Mouse (Mus musculus) liver, embryonic 14.5 days (tissue): ENCODE data around the gene Tfdp2. TPM values are rescaled to one million over a fixed set of nuclear protein-coding genes. Genes with fewer than 3 reads are reported as not detected.
"Not testable (repeated sequence)": the region's sequence is repeated elsewhere in the genome, so short reads cannot be mapped to it uniquely, and the experiment has no call there.

Experiments
- ATAC-seq: fragments of 200-750 bp; cut with Nextera tagmentation; 2 replicates; pipeline ENCODE4 v1.8.0; 2017; ENCODE audit warnings: moderate number of reproducible peaks, mild to moderate bottlenecking, moderate library complexity; ENCODE audit not compliant: insufficient read depth
- DNase-seq, 3 experiments: peaks; one replicate each; pipeline ENCODE4 v3.0.0-alpha.2; 2012 to 2013; ENCODE audit warnings: low read depth in 3 of 3, low spot score in 3 of 3
- H3K27ac ChIP-seq: fragments of 300-500 bp; sonication (generic); 2 replicates; pipeline ENCODE4 v1.5.1; 2014; ENCODE audit warnings: moderate library complexity, mild to moderate bottlenecking, control low read depth, inconsistent platforms
- H3K27me3 ChIP-seq: fragments of 300-500 bp; sonication (generic); 2 replicates; pipeline ENCODE4 v1.6.1; 2014; ENCODE audit warnings: mild to moderate bottlenecking, low read length, moderate library complexity; ENCODE audit not compliant: control insufficient read depth, insufficient read depth
- H3K36me3 ChIP-seq: fragments of 300-500 bp; sonication (generic); replicated peaks from 2 replicates; pipeline ENCODE4 v1.6.1; 2014; ENCODE audit warnings: low read depth; ENCODE audit not compliant: control insufficient read depth, insufficient read depth
- H3K4me1 ChIP-seq, 2 experiments: fragments of 200-500 bp in 1 of 2; fragments of 300-500 bp in 1 of 2; sonication (generic) in 1 of 2; replicated peaks; 2 replicates each; pipeline ENCODE4 v1.6.1; 2012 to 2014; ENCODE audit warnings: antibody characterized with exemption in 1 of 2, inconsistent platforms in 1 of 2, low read length in 1 of 2; ENCODE audit not compliant: control insufficient read depth in 2 of 2, insufficient read depth in 2 of 2
- H3K4me2 ChIP-seq: fragments of 300-500 bp; sonication (generic); 2 replicates; pipeline ENCODE4 v1.6.1; 2014; ENCODE audit warnings: low read depth, mild to moderate bottlenecking, control low read depth, moderate library complexity
- H3K4me3 ChIP-seq, 2 experiments: fragments of 200-500 bp in 1 of 2; fragments of 300-500 bp in 1 of 2; sonication (generic) in 1 of 2; 2 replicates each; pipeline ENCODE4 v1.5.1; 2012 to 2014; ENCODE audit warnings: low read depth in 2 of 2, low read length in 2 of 2, mild to moderate bottlenecking in 2 of 2, control low read depth in 1 of 2, inconsistent platforms in 1 of 2, moderate library complexity in 1 of 2; ENCODE audit not compliant: insufficient read depth in 1 of 2
- H3K9ac ChIP-seq: fragments of 300-500 bp; sonication (generic); replicated peaks from 2 replicates; pipeline ENCODE4 v1.6.1; 2014; ENCODE audit warnings: mild to moderate bottlenecking, control low read depth, moderate library complexity
- H3K9me3 ChIP-seq: fragments of 300-500 bp; sonication (generic); 2 replicates; pipeline ENCODE4 v1.6.1; 2016; ENCODE audit warnings: low read length, mixed read lengths; ENCODE audit not compliant: control insufficient read depth
- CTCF ChIP-seq: IDR thresholded peaks from 2 replicates; pipeline ENCODE4 v1.5.1; 2016; ENCODE audit warnings: antibody characterized with exemption, low read depth, control low read depth
- EP300 ChIP-seq: IDR thresholded peaks from 2 replicates; pipeline ENCODE4 v1.6.1; 2016; ENCODE audit warnings: antibody characterized with exemption, low read depth
- WGBS: fragments of 180-500 bp; shearing (Covaris S2); extraction: QIAGEN DNeasy Blood & Tissue Kit; methylation state at CpG from one replicate; pipeline ENCODE4 v1.1.7; 2014; ENCODE audit not compliant: insufficient replicate concordance; 5-methylcytosine and 5-hydroxymethylcytosine counted together
- polyA plus RNA-seq, 2 experiments: library from polyadenylated mRNA; depleted of rRNA in 1 of 2; stranded (reverse) in 1 of 2; unstranded in 1 of 2; fragments of >200 nt; fragmentation: Nextera tagmentation in 1 of 2; extraction: Ambion mirVana in 1 of 2; gene quantifications; 2 replicates each; pipeline versions ENCODE4 v1.2.1 to v1.2.3; 2012 to 2014

Gene Tfdp2
- polyA plus RNA-seq, 2 experiments: 43.3 to 101 TPM

GRCm38 (mm10) chr9:96162421-96162820, 33.7 kb upstream of the Tfdp2 start:
- Histone ChIP-seq H3K27ac (no peak overlapping the region), H3K9ac (no peak overlapping the region), H3K27me3 (no peaks in the 10 kb centered on the region), H3K4me1 (peaks cover 0 to 2% of the 10 kb centered on the region in 2 experiments; a peak in 1 of 4 replicates), H3K9me3 (no peaks in the 10 kb centered on the region), H3K4me2 (no peak overlapping the region), H3K4me3 (no peak overlapping the region), H3K36me3 (no peaks in the 10 kb centered on the region)
- ATAC-seq (no peak), DNase-seq (no peak)
- TF ChIP-seq CTCF: no peak
- TF ChIP-seq EP300: no peak
- WGBS: 81% methylated on average over 5 of the region's 5 CpGs

GRCm38 (mm10) chr9:96163443-96163842, 32.6 kb upstream of the Tfdp2 start:
- no peaks in the 10 kb centered on the region; a peak in 1 of 4 replicates for H3K4me1 ChIP-seq
- WGBS: 88% methylated on average over 7 of the region's 7 CpGs
- no peak overlapping the region for H3K4me2 ChIP-seq

GRCm38 (mm10) chr9:96163983-96164382, 32.1 kb upstream of the Tfdp2 start:
- H3K27ac ChIP-seq, H3K9me3 ChIP-seq, H3K4me3 ChIP-seq, H3K4me2 ChIP-seq, H3K27me3 ChIP-seq, H3K4me1 ChIP-seq, ATAC-seq, H3K9ac ChIP-seq, DNase-seq, H3K36me3 ChIP-seq: not testable (repeated sequence)
- WGBS: 90% methylated on average over 13 of the region's 15 CpGs

More at GRCm38 (mm10) chr9:96163443-96163842, 32.6 kb upstream of the Tfdp2 start:
- Histone ChIP-seq H3K27me3 (no peaks in the 10 kb centered on the region), H3K4me3 (no peak overlapping the region), H3K9ac (no peak overlapping the region), H3K36me3 (no peaks in the 10 kb centered on the region), H3K27ac (no peak overlapping the region), H3K9me3 (no peaks in the 10 kb centered on the region)
- TF ChIP-seq CTCF: no peak
- TF ChIP-seq EP300: no peak
- ATAC-seq (no peak), DNase-seq (no peak)

GRCm38 (mm10) chr9:96167168-96167585, 28.9 kb upstream of the Tfdp2 start:
- Histone ChIP-seq H3K36me3 (no peaks in the 10 kb centered on the region), H3K4me1 (no peaks in the 10 kb centered on the region), H3K4me3 (no peak overlapping the region), H3K9me3 (no peaks in the 10 kb centered on the region), H3K27me3 (no peaks in the 10 kb centered on the region), H3K9ac (no peak overlapping the region), H3K27ac (no peak overlapping the region), H3K4me2 (no peak overlapping the region)
- no peak for ATAC-seq
- DNase-seq: peak; percentile 25 to 50 (median 30)
- 30% methylated on average over 5 of the region's 5 CpGs for WGBS
- no peak for TF ChIP-seq EP300
- TF ChIP-seq CTCF: peak; percentile 97

- H3K4me3 ChIP-seq: no peak overlapping the region
- H3K4me1 ChIP-seq: no peaks in the 10 kb centered on the region
- TF ChIP-seq CTCF (no peak), EP300 (no peak)
- 34% methylated on average over 3 of the region's 3 CpGs for WGBS
- no peak overlapping the region for H3K4me2 ChIP-seq
- H3K27ac ChIP-seq: no peak overlapping the region
- DNase-seq: peak in 1 of 3 experiments; percentile 7
- H3K9me3 ChIP-seq: no peaks in the 10 kb centered on the region
- H3K9ac ChIP-seq: no peak overlapping the region
- no peak for ATAC-seq
- no peaks in the 10 kb centered on the region for H3K36me3 ChIP-seq
- H3K27me3 ChIP-seq: no peaks in the 10 kb centered on the region
Observed at GRCm38 (mm10) chr9:96170600-96170999, 25.5 kb upstream of the Tfdp2 start.
